Mouse (Mus musculus) liver, adult 10 weeks (tissue): Measurements from ENCODE around the gene Mef2d. TPM values are rescaled to one million over a fixed set of nuclear protein-coding genes. Genes with fewer than 3 reads are reported as not detected.

Source experiments
- polyA plus RNA-seq: library from polyadenylated mRNA; stranded (reverse); fragments of 350-450 nt; fragmentation: Illumina TruSeq; extraction: RNeasy Lipid Tissue Mini Kit (QIAGEN cat#74804); gene quantifications from one replicate; pipeline ENCODE4 v1.2.3, GENCODE M21; 2014; ENCODE audit warnings: low read depth, low replicate concordance

Mef2d gene
- polyA plus RNA-seq = 3.8 TPM

DNA sequence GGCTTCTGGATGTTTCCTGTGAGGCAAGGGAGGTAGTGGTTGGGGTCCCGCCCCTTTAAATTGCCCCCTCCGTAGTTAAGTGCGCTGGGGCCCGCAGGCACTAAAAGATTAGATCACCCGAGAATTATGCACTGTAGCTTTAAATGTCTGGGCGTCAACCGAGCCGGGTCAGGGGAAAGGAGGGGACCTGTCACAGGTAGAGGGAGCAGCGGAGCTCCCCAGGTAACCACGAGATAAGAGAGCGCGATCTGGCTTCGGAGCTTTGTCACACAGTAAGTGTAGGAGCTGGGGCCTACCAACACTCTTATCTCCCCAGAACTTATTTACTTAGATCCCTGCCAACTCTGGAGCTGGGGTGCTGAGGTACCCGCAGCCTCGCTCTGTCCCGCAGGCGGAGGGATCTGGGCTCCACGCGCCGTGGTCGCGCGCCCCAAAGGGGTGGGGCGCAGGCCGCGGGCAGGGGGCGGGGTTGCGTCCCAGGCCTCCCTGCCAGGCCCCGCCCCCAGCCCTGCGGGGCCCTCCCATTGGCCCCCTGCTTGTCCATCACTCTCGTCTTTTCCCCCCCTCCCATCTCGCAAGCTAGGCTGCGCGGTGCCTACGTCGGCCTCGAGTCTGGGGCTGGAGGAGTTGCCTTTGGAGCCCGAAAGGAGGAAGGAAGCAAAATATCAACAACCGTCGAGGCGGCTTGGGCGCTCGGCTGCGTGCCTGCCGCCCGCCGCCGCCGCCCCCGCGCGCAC, at the start of gene Mef2d:
Gene Mef2d, plus strand, starts transcription at position 586 of the 737 bp plus-strand sequence.

Other genes with a start within 250 kb of the Mef2d start
- 103 TPM for gene Hdgf, start 236.1 kb upstream of the Mef2d start, polyA plus RNA-seq
- gene Mrpl24, start 222.9 kb upstream of the Mef2d start, polyA plus RNA-seq = 61.1 TPM
- 14.9 TPM for gene Isg20l2, start 212.1 kb upstream of the Mef2d start, polyA plus RNA-seq
- 3.7 TPM for gene Rrnad1, start 211.7 kb upstream of the Mef2d start, polyA plus RNA-seq
- not detected for gene Crabp2, start 193.7 kb upstream of the Mef2d start, polyA plus RNA-seq
- gene Nes, start 171.3 kb upstream of the Mef2d start, polyA plus RNA-seq = 0.90 TPM
- gene Bcan, start 142.1 kb upstream of the Mef2d start, polyA plus RNA-seq = not detected
- not detected for gene Hapln2, start 114.8 kb upstream of the Mef2d start, polyA plus RNA-seq
- gene Gpatch4, start 99.3 kb upstream of the Mef2d start, polyA plus RNA-seq = 5.2 TPM
- gene Naxe, start 83.9 kb upstream of the Mef2d start, polyA plus RNA-seq = 31.1 TPM
- not detected for gene Ttc24, start 64.1 kb upstream of the Mef2d start, polyA plus RNA-seq
- not detected for gene Iqgap3, start 60.4 kb upstream of the Mef2d start, polyA plus RNA-seq
- gene Rhbg, start 112.3 kb downstream of the Mef2d start, polyA plus RNA-seq = 0.24 TPM
- 0.93 TPM for gene Gm38392, start 144.8 kb downstream of the Mef2d start, polyA plus RNA-seq
- 4.3 TPM for gene Tsacc, start 154.6 kb downstream of the Mef2d start, polyA plus RNA-seq
- gene Cct3, start 154.7 kb downstream of the Mef2d start, polyA plus RNA-seq = 65.1 TPM
- 8.8 TPM for gene Glmp, start 182.7 kb downstream of the Mef2d start, polyA plus RNA-seq
- 0.21 TPM for gene Tmem79, start 193.8 kb downstream of the Mef2d start, polyA plus RNA-seq
- 6.5 TPM for gene Smg5, start 193.9 kb downstream of the Mef2d start, polyA plus RNA-seq
- not detected for gene Paqr6, start 222.2 kb downstream of the Mef2d start, polyA plus RNA-seq
- gene Bglap3, start 230.4 kb downstream of the Mef2d start, polyA plus RNA-seq = 0.74 TPM
- not detected for gene Bglap2, start 236.3 kb downstream of the Mef2d start, polyA plus RNA-seq
- not detected for gene Bglap, start 242.1 kb downstream of the Mef2d start, polyA plus RNA-seq